Mouse (Mus musculus) ovary, adult 18-20 months (tissue): ENCODE results near the gene Spata1.
A peak's percentile ranks its signal among the peaks of the same experiment; 100 is the strongest.
"Not testable (repeated sequence)": the region's sequence is repeated elsewhere in the genome, so short reads cannot be mapped to it uniquely, and the experiment has no call there.

Source experiments
- DNase-seq: peaks from one replicate; pipeline ENCODE4 v3.0.0; 2022; ENCODE audit warnings: low spot score, mixed read lengths

Spata1 gene

DNA sequence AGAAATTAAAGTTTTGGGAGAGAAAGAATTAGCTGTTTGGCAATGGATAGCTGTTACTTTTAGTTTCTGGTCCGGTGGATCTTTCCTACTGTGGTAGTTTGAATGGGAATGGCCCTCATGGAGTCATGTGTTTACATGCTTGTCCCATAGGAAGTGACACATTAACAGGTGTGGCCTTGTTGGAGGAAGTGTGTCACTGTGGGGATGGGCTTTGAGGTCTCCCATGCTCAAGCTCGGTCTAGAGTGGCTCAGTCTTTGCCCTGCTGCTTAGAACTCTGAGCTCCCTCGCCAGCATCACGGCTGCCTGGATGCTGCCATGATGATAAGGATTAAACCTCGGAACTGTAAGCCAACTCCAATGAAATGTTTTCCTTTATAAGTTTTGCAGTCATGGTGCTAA lies 48.2 kb downstream of the Spata1 start:
- no peak for DNase-seq

GRCm38 (mm10) chr3:146450371-146450841 lies 49.1 kb downstream of the Spata1 start:
- DNase-seq = peak; percentile 88

DNA sequence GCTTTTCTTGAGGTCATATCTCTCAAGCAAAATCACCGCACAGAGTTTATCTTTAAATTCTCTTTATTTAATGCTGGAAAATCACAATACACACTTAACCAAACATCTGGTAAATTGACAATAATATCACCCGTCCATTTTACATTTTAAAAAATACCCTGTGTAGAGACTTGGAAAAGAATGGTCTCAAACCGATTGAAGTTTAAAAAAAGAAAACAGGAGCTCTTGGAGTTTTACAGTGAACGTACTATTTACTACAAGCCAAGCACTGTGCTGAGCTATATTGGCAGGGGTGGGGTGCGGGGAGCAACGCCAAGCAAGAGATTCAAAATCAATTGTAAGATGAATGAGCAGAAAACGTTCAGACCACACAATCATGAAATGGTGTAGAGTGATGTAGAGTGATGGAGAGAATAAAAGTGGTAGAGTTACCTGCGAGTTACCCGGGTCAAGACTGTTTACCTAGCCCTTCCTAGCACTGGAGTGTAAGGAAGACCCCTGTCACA lies 49.8 kb downstream of the Spata1 start, which contains the start of gene Ctbs:
Gene Ctbs, plus strand, starts transcription at position 51 of the 506 bp plus-strand sequence.
- DNase-seq = no peak

DNA sequence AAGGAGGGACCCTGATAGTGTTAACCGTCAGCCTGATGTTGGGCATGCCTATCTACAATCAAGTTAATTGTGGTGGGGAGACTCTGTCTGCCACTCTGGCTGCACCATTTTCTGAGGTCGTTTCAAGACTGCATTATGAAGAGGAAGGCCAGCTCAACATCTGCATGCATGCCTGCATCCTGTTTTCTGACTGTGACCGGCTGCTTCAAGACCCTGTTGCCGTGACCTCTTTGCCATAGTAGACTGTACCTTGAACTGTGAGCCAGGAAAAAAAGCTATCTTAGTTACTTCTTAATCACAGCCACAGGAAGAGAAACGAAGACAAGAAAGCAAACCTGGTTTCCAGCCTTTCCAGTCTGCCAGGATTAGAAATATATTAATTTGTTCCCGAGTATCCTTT lies 50.6 kb downstream of the Spata1 start:
- DNase-seq = no peak

- no peak for DNase-seq
Measured at GRCm38 (mm10) chr3:146448372-146448771, 51.2 kb downstream of the Spata1 start.

DNA sequence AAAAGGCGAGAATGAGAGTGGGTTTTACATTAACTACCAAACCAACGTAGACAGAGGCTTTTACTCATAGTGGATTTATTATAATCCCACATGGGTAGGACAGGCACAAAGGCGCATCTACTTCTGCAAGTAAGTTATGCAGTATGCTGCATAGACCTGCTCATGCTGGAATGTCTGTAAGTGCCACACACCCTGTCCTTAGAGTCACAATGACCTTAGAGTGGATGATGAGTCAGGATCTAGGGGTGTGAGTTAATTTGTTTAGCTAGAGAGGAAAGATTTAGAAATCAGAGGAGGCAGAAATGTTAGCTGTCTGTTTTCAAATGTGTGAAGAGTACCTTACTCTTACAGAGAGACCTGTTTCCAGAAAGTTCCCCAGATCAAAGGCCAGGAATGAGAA lies 52.0 kb downstream of the Spata1 start:
- no peak for DNase-seq

DNA sequence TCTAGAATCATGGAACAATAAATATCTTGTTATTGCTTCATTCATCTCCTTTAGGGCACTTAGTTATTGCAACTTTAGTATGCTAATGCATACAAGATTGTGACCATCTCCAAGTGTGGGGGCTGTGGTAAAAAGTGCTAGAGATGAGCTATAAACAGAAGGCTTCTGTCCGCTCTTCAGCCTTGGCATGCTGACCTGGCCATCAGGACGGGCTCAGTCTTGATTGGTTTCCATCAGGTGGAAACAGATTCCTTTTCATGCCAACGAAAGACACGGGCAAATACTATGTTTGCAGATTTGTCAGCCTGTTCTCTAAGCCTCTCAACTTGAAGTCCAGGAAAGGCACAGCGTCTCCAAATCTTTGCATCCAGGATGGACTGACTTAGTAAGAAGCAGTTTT lies 52.4 kb downstream of the Spata1 start:
- DNase-seq = no peak

- no peak for DNase-seq
Measured at GRCm38 (mm10) chr3:146444880-146445279, 54.7 kb downstream of the Spata1 start.

GRCm38 (mm10) chr3:146443380-146443779 lies 56.2 kb downstream of the Spata1 start:
- no peak for DNase-seq

- no peak for DNase-seq
Measured at GRCm38 (mm10) chr3:146442936-146443335, 56.6 kb downstream of the Spata1 start.

GRCm38 (mm10) chr3:146442484-146442883 lies 57.1 kb downstream of the Spata1 start:
- no peak for DNase-seq

GRCm38 (mm10) chr3:146440422-146440821 lies 59.1 kb downstream of the Spata1 start:
- DNase-seq = no peak

- DNase-seq = no peak
Measured at GRCm38 (mm10) chr3:146440011-146440410, 59.5 kb downstream of the Spata1 start.

DNA sequence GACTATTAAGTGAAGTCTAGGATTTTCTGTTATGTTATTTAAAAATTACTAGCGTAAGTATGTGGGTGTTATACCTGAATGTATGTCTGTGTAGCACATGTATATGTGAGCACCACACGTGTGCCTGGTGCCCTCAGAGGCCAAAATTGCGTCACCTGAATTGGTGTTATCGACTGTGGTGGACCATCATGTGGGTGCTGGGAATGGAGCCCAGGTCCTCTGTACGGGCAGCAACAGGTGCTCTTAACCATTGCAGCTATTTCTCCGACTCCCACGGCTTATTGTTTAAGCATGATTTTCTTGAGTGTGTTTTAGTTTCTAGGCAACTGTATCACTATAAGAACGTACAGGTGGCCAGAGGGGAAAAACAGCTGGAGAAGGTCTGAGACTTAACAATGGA lies 63.4 kb downstream of the Spata1 start:
- DNase-seq = no peak

GRCm38 (mm10) chr3:146435533-146435932 lies 64.0 kb downstream of the Spata1 start:
- no peak for DNase-seq

GRCm38 (mm10) chr3:146434686-146435085 lies 64.9 kb downstream of the Spata1 start:
- DNase-seq = no peak

GRCm38 (mm10) chr3:146433681-146434350 lies 65.7 kb downstream of the Spata1 start:
- no peak for DNase-seq

GRCm38 (mm10) chr3:146433063-146433462 lies 66.5 kb downstream of the Spata1 start:
- DNase-seq = not testable (repeated sequence)

DNA sequence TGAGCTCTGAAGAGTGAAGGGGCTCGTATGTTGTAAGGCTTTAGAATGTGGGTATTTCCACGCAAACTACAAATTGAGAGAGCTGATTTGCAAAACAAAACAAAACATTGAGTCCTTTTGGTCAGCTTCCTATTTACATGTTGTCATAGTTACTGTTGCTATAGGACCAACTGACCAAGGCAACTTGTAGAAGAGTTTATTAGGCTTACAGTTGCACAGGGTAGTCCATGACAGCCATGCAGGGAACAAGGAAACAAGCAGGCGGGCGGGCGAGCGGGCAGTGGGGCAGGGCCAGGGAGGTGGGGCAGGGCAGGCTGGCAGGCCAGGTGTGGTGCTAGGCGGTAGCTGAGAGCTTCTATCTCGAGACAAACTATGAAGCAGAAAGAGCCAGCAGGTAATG lies 73.1 kb downstream of the Spata1 start:
- DNase-seq = no peak

GRCm38 (mm10) chr3:146425902-146426301 lies 73.7 kb downstream of the Spata1 start:
- DNase-seq = no peak

- no peak for DNase-seq
Measured at GRCm38 (mm10) chr3:146424306-146424900, 75.2 kb downstream of the Spata1 start.

DNA sequence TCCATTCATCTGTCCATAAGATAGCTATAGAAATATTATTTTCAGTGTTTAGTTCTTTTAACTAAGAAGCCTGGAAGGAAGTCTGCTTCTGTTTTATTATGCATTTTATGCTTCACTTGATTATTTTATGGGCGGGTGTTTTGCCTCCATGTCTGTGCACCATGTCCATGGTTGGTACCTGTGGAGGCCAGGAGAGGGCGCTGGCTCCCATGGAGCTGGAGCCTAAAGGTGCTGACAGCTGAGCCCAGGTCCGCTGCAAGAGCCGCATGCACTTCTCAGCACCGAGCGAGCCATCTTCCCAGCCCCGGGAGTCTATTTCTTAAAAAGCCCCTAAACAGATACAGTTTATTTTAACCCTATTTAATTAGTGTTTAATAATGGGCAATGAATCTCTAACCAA lies 75.8 kb downstream of the Spata1 start:
- no peak for DNase-seq

DNA sequence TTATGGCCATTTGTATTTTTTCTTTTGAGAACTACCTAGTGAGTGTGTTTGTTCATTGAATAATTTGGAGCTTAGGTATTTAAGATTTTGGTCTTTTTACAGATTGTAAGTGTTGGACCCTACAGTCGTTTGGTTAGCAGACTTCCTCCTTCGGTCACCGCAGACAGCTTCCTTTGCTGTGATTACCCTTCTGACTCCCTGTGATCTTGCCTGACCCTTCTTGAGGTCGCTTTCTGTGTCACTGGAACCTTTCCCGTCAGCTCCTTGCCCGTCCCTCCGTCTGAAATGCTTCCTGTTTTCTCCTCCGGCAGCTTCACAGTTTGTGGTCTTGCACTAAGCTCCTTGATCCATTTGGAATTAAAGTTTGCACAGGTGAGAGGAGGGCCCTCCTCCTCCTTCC lies 77.8 kb downstream of the Spata1 start:
- no peak for DNase-seq
